Mouse (Mus musculus): Measurements from ENCODE around the gene Otulinl.

Gene Otulinl

DNA sequence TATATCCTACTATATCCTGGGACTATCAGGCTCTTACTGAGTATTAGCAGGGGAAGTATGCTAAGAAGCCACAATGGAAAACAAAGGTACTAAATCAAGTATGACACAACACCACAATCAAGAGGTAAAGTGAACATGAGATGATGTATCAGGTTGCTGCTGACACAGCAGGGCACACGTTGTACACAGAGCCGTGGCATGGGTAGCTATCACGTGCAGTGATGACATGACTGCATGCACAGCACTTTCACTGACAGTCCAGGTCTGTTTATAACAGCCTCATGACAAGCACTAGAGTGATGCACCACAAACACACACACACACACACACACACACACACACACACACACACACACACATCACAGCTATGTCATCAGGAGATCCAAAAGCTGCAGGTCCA is 64.2 kb downstream of the Otulinl start:
- no peak for DNase-seq (ENCODE audit: low read depth, low spot score)

DNA sequence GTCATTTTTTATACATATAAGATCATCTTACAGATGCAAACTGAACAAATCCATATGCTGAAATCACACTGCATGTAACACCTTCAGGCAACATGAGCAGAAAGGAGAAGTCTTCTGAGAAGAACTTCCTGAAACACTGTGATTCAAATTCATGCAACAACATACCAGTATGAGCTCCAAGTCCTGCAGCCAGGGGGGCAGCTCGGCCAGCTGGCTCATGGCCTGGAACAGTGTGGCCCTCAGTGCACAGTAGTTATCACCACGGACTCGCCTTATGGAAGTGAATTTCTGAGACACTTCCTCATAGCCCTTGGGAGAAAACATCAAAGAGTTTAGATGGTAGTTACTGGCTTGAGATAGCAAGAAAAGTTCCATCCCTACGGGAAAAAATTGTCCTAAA is 65.2 kb downstream of the Otulinl start:
- no peak for DNase-seq (ENCODE audit: low read depth, low spot score)

DNA sequence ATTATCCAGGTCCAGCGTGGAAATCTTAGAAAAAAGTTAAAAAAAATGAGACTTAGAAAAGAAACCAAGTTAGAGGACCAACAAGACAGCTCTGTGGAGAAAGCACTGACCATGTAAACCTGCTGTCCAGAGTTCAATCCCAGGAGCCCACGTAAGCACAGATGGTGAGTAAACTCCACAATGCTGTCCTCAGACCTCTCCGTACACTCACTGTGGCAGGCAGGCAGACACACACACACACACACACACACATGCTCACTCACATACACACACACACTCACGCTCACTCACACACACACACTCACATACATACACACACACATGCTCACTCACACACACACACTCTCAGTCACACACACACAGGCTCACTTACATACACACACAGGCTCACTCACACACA is 68.1 kb downstream of the Otulinl start:
- no peak for DNase-seq (ENCODE audit: low read depth, low spot score)

DNA sequence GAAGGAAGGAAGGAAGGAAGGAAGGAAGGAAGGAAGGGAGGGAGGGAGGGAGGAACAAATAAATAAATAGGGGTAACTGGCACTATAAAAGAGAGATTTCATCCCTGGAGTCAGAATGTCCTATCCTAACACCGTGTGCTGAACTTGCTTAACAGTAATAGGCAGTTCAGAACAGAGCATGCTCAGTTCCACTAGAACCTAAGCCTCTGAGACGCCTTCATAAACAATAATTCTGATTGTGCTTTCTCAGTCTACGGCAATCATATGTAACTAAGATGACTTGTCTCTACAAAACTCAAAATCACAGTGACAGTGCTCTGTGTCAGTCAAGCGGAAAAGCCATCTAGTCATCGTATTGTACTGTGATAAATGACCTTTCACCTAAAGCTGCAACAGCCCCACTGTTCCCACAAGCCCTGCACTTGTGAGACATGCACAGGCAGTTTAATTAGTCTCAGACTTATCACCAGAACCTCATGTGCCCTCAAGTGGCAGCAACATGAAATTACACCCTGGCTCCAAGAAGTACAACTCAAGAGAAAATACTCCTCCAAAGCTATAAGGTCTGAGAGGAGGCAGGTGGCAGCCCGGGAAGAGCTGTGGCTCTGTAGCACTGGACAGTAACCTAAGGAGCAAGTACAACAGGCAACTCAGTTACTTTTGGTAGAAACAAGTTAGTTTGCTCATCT is 68.7 kb downstream of the Otulinl start:
- DNase-seq (ENCODE audit: low read depth, low spot score) = peak; percentile 81

DNA sequence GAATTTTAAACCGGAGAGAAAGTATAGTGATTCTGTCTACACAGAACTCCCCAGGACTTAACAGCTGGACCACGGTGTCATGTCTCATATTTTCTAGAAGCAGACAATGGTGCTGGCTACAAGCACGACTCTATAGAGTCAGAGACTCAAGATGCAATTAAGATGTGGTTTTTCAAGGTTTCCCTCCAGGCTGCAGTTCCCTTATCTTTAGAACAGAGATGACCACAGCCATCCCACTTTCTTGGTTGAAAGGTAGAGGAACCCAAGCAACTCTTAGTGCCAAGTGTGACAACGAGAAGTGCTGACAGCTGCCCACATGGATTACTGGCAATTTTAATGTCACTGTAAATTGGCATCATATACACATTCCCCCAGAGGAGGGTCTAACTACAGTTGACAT is 71.8 kb downstream of the Otulinl start:
- no peak for DNase-seq (ENCODE audit: low read depth, low spot score)

DNA sequence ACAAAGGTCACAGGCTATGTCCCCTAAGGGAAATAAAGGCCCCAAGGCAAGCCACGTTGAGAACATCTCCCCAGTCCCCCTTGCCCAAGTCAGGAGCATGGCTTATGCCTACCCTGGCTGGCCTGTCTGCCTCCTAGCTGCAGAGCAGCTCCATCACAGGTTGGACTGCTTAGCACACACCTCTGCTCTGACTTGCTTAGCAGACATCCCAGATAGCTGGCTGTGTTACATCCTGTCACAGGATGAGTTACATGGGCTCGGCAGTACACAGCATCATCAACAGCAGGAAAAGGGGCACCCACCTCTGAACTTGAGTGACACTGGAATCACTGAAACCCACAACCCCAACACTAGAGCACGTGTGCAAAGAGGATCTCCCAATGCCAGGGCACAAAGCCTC is 76.1 kb downstream of the Otulinl start:
- no peak for DNase-seq (ENCODE audit: low read depth, low spot score)

Measured in ES-CJ7 (cell line).